Mouse (Mus musculus) telencephalon, adult 2 months (tissue): ENCODE measurements around the gene Ring1.
"Not testable (repeated sequence)": the region's sequence is repeated elsewhere in the genome, so short reads cannot be mapped to it uniquely, and the experiment has no call there.

Source experiments
- DNase-seq: peaks from one replicate; pipeline ENCODE4 v3.0.0-alpha.2; 2011; ENCODE audit warnings: low read depth, low spot score

The Ring1 gene

GRCm38 (mm10) chr17:33994959-33995358 lies 29.5 kb downstream of the Ring1 start:
- DNase-seq = no peak

GRCm38 (mm10) chr17:33991788-33992664 lies 32.5 kb downstream of the Ring1 start:
- DNase-seq = peak; percentile 27

GRCm38 (mm10) chr17:33982136-33982535 lies 42.3 kb downstream of the Ring1 start:
- DNase-seq = not testable (repeated sequence)

GRCm38 (mm10) chr17:33981192-33981909 lies 43.1 kb downstream of the Ring1 start:
- DNase-seq = peak; percentile 96

- no peak for DNase-seq
Measured at GRCm38 (mm10) chr17:33980181-33981035, 44.1 kb downstream of the Ring1 start.

- no peak for DNase-seq
Measured at GRCm38 (mm10) chr17:33979512-33980050, 44.9 kb downstream of the Ring1 start.

GRCm38 (mm10) chr17:33978631-33979031 lies 45.8 kb downstream of the Ring1 start:
- peak; percentile 50 for DNase-seq

- DNase-seq = no peak
Measured at GRCm38 (mm10) chr17:33977861-33978557, 46.5 kb downstream of the Ring1 start.

- DNase-seq = no peak
Measured at GRCm38 (mm10) chr17:33973572-33973971, 50.9 kb downstream of the Ring1 start.

GRCm38 (mm10) chr17:33972691-33973090 lies 51.8 kb downstream of the Ring1 start:
- DNase-seq = no peak
